Mouse (Mus musculus) hindbrain, embryonic 14.5 days (tissue): ENCODE results near the gene Plcb4. TPM values are rescaled to one million over a fixed set of nuclear protein-coding genes. Genes with fewer than 3 reads are reported as not detected.

ENCODE experiments used
- ATAC-seq: fragments of 200-750 bp; cut with Nextera tagmentation; 2 replicates; pipeline ENCODE4 v1.8.0; 2017; ENCODE audit warnings: moderate number of reproducible peaks, mild to moderate bottlenecking, moderate TSS enrichment, moderate library complexity; ENCODE audit not compliant: low FRiP score
- DNase-seq: peaks from one replicate; pipeline ENCODE4 v3.0.0-alpha.2; 2015; ENCODE audit warnings: low spot score
- H3K27ac ChIP-seq: fragments of 300-500 bp; sonication (generic); 2 replicates; pipeline ENCODE4 v1.5.1; 2014; ENCODE audit warnings: mild to moderate bottlenecking, moderate library complexity
- H3K27me3 ChIP-seq: fragments of 300-500 bp; sonication (generic); 2 replicates; pipeline ENCODE4 v1.6.1; 2014; ENCODE audit warnings: mild to moderate bottlenecking, low read length, mixed read lengths; ENCODE audit not compliant: control insufficient read depth, insufficient read depth
- H3K36me3 ChIP-seq: fragments of 300-500 bp; sonication (generic); replicated peaks from 2 replicates; pipeline ENCODE4 v1.6.1; 2014; ENCODE audit not compliant: control insufficient read depth, insufficient read depth
- H3K4me1 ChIP-seq: fragments of 300-500 bp; sonication (generic); replicated peaks from 2 replicates; pipeline ENCODE4 v1.6.1; 2014; ENCODE audit warnings: antibody characterized with exemption, low read length, mixed read lengths; ENCODE audit not compliant: control insufficient read depth, insufficient read depth
- H3K4me2 ChIP-seq: fragments of 300-500 bp; sonication (generic); replicated peaks from 2 replicates; pipeline ENCODE4 v1.6.1; 2014; ENCODE audit warnings: mild to moderate bottlenecking, moderate library complexity
- H3K4me3 ChIP-seq: fragments of 300-500 bp; sonication (generic); replicated peaks from 2 replicates; pipeline ENCODE4 v1.5.1; 2014; ENCODE audit warnings: mild to moderate bottlenecking, low read length
- H3K9ac ChIP-seq: fragments of 300-500 bp; sonication (generic); 2 replicates; pipeline ENCODE4 v1.6.1; 2014
- H3K9me3 ChIP-seq: fragments of 300-500 bp; sonication (generic); 2 replicates; pipeline ENCODE4 v1.6.1; 2016; ENCODE audit warnings: low read length; ENCODE audit not compliant: control insufficient read depth
- WGBS: fragments of 180-500 bp; shearing (Covaris S2); extraction: QIAGEN DNeasy Blood & Tissue Kit; methylation state at CpG from one replicate; pipeline ENCODE4 v1.1.7; 2014; 5-methylcytosine and 5-hydroxymethylcytosine counted together
- polyA plus RNA-seq: library from polyadenylated mRNA; unstranded; fragments of >200 nt; fragmentation: Nextera tagmentation; extraction: Ambion mirVana; gene quantifications from 2 replicates; pipeline ENCODE4 v1.2.1, GENCODE M21; 2014

The Plcb4 gene
- polyA plus RNA-seq, 1 experiment from 2014 or later: 46.2 TPM

DNA sequence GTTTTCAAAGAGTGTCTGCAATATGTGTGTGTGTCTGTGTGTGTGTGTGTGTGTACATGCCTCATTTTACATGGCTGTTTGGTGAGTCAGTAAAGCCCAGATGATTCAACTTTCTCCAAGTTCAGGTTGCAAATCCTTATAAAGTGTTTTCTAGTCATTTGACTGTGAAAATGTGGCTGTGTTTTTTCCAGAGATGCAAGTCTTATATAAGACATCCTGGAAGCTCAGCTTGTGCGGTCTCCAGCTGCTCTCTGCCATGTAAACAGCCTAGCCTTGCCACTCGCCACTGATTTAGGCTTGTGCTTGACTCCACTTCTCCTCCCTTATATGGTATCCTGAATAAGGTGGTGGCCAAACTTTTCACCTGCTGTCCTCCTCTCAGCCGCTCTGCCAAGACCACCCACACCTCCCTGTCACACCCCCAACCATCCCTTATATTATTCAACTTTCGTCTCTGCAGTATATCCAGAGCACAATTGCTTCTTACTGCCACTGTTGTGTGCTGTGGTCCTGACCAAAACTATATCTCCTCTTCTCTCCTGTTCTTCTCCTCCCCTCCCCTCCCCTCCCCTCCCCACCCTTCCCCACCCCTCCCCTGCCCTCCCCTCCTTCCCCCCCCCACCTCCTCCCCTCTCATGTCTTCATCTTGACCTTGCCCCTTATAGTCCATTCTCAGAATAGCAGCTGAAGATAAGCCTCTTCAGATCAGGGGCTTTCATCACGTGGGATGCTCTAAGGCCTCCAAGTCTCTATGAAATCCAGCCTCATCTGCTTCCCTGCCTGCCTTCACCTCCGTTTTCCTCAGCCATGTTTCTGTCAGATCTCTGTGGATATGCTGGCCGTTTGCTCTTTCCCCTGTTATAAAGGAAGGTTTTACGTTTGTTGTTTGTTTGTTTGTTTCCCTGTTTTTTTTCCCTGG, 255.8 kb downstream of the Plcb4 start:
- H3K27me3 ChIP-seq: no peaks in the 10 kb centered on the region
- no peak for ATAC-seq
- no peaks in the 10 kb centered on the region for H3K36me3 ChIP-seq
- no peaks in the 10 kb centered on the region for H3K9me3 ChIP-seq
- H3K27ac ChIP-seq: no peak overlapping the region
- no peak overlapping the region for H3K4me2 ChIP-seq
- H3K4me1 ChIP-seq: 0 out of 2 replicates have a peak, but pooled peaks cover 3% of the 10 kb centered on the region
- no peak overlapping the region for H3K4me3 ChIP-seq
- no peak overlapping the region for H3K9ac ChIP-seq
- no peak for DNase-seq
- WGBS: 73% methylated on average over 8 of the region's 8 CpGs

DNA sequence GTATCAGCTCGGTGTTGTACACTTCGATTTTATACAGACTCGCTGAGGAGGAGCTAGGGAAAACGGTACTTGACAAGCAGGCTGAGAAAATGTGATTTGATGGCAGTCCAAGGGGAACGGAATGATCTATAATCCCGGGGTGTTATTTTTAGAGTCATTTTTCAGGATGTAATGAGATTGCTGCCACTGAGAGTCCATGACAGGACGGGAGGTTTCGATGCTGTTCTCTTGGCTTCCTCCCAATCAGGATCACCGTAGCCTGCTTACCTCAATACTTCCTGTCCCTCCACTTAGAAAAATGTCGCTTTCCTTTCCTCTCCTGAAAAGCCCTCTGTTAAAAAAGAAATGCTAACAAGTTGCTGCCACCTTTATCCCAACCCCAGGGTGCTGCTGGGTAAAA, 257.1 kb downstream of the Plcb4 start:
- Histone ChIP-seq H3K27ac (no peak overlapping the region), H3K4me3 (no peak overlapping the region), H3K27me3 (no peaks in the 10 kb centered on the region), H3K9ac (no peak overlapping the region), H3K4me1 (0 out of 2 replicates have a peak, but pooled peaks cover 3% of the 10 kb centered on the region), H3K9me3 (no peaks in the 10 kb centered on the region), H3K4me2 (no peak overlapping the region), H3K36me3 (no peaks in the 10 kb centered on the region)
- DNase-seq (no peak), ATAC-seq (no peak)
- 62% methylated on average over 10 of the region's 10 CpGs for WGBS

DNA sequence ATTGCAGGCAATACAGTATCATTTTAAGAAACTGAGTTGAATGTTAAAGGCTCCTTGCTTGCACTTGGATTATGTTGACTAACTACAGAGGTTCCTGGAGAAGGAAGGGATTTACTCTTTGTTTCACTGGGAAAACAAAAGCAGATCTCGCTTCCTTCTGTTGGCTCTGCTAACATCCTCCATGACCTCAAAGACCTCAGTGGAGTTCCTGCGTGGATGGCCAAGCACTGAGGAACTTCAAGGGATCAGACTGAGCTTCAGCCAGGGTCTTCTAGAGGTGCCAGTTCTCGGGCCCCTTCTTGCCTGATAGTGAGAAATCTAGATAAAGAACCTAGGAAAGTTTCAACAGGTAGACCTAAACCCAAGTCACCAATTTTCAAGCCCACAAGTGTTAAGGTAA, 258.2 kb downstream of the Plcb4 start:
- no peak for ATAC-seq

DNA sequence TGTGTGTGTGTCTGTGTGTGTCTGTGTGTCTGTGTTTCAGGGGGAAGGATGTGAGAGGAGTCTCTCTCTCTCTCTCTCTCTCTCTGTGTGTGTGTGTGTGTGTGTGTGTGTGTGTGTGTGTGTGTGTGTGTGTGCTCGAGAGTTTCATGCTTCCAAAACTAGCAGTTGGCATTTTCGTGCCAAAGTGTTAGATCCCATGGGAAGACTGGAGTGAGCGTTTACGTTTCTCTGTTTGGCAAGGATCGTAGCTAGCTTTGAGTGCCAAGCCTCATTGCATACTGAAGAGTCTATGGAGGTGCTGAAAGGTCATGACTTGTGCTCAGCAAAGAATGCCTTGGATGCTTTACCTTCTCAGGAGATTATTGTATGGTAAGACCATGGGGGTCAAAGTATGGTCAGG, 259.3 kb downstream of the Plcb4 start:
- WGBS: 71% methylated on average over 5 of the region's 5 CpGs
- no peak for ATAC-seq

More for the DNA sequence above, 258.2 kb downstream of the Plcb4 start:
- Histone ChIP-seq H3K4me2 (no peak overlapping the region), H3K9ac (no peak overlapping the region), H3K4me3 (no peak overlapping the region), H3K4me1 (no peaks in the 10 kb centered on the region), H3K27ac (no peak overlapping the region), H3K27me3 (no peaks in the 10 kb centered on the region), H3K9me3 (no peaks in the 10 kb centered on the region), H3K36me3 (no peaks in the 10 kb centered on the region)
- 75% methylated on average over 3 of the region's 3 CpGs for WGBS
- no peak for DNase-seq

DNA sequence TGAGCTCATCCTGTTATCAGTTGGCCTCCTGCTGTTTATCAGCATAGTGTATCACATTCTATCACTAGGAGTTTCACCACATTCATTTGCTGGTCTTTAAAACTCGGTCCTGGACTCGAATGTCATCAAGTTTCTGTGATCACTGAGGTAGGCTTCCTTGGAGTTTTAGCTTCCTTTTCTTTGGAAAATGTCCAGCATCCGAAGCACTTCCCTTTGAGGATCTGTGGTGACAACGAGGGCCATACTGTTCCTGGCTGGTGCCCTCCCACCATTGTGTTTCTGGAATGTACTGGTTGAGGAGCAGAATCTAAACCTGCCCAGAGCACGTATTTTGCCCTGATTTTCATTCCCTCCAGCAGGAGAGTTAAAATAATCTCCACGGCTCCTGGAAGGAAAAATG, 260.8 kb downstream of the Plcb4 start:
- H3K36me3 ChIP-seq: no peaks in the 10 kb centered on the region
- H3K4me1 ChIP-seq: no peaks in the 10 kb centered on the region
- H3K27me3 ChIP-seq: no peaks in the 10 kb centered on the region
- no peak overlapping the region for H3K4me3 ChIP-seq
- ATAC-seq (no peak), DNase-seq (no peak)
- H3K4me2 ChIP-seq: no peak overlapping the region
- H3K9ac ChIP-seq: no peak overlapping the region
- H3K9me3 ChIP-seq: no peaks in the 10 kb centered on the region
- H3K27ac ChIP-seq: no peak overlapping the region
- WGBS: 72% methylated on average over 6 of the region's 6 CpGs

More for the DNA sequence above, 259.3 kb downstream of the Plcb4 start:
- no peak overlapping the region for H3K27ac ChIP-seq
- no peaks in the 10 kb centered on the region for H3K4me1 ChIP-seq
- no peak overlapping the region for H3K4me3 ChIP-seq
- no peaks in the 10 kb centered on the region for H3K9me3 ChIP-seq
- no peaks in the 10 kb centered on the region for H3K36me3 ChIP-seq
- no peak overlapping the region for H3K9ac ChIP-seq
- no peak for DNase-seq
- no peak overlapping the region for H3K4me2 ChIP-seq
- H3K27me3 ChIP-seq: no peaks in the 10 kb centered on the region

DNA sequence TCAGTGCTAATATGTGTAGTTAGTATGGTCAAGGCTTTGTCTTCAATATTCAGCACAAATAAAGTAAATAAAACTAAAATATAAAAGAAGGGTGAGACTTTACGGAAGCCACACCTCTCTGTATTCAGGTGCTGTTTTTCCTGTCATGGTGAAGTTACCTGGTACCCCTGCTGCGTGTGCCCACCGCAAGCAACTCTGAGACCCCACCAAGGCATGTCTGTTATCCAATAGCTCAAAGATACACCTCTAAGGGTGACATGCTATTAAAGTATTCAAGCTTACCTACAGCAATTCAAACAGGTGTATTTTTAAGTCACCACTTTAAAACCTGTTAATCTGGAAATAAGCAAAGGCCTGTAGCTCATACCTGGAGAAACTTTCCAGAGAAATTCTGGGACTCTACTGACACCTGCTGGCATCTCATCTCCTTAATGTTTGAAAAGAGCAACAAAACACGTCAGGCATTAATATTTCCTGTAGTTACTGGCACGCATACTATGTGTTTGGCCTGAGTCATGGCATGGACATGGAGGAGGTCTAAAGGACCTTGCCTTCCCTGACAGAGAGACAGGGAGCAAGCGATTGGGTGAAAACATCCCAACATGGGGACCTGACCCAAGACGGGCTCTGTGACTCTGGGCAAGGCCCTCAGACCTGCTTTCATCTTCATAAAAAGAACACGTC, 268.0 kb downstream of the Plcb4 start:
- H3K4me2 ChIP-seq: no peak overlapping the region
- H3K27ac ChIP-seq: no peak overlapping the region
- no peaks in the 10 kb centered on the region for H3K36me3 ChIP-seq
- WGBS: 86% methylated on average over 8 of the region's 8 CpGs
- H3K27me3 ChIP-seq: no peaks in the 10 kb centered on the region
- H3K9me3 ChIP-seq: no peaks in the 10 kb centered on the region
- DNase-seq (peak; percentile 74), ATAC-seq (no peak)
- no peak overlapping the region for H3K9ac ChIP-seq
- no peak overlapping the region for H3K4me3 ChIP-seq
- H3K4me1 ChIP-seq: peaks cover 9% of the 10 kb centered on the region; the same call in 1 of the 2 replicates

DNA sequence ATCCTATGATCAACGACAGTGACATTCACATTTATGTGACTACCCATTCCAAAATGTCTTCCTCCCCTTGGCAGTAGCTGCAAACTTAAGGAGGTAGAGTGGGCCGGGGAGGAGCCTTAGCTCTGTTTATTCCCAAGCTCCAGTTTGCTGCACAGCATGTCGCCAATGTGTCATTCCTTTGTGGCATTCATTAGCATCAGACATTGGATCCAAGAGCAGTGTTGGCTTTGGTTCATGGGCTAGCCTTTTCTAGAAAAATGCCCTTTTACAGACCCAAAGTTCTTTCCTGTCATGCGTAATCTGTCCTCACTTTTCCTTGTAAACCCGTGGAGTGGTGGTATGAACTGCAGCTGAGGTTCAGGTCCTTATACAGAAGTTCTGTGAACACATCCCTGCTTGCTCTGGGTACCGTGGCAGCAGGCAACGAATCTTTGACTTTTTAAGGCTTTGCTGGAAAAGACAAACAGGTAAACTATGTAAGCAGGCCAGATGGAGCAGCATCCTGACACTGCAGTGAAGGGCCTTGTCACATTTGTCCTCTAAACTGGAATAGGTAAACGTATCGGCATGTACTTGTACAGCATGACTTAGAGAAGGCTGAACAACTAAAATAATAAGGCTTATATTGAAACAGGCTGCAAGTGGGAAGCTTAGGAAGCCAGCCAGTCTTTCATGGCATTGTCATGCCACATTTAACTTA, 270.4 kb downstream of the Plcb4 start:
- Histone ChIP-seq H3K9ac (no peak overlapping the region), H3K27ac (no peak overlapping the region), H3K4me2 (no peak overlapping the region), H3K4me1 (peaks cover 9% of the 10 kb centered on the region; the same call in 1 of the 2 replicates), H3K9me3 (no peaks in the 10 kb centered on the region), H3K27me3 (no peaks in the 10 kb centered on the region), H3K36me3 (no peaks in the 10 kb centered on the region; the same call in 1 of the 2 replicates), H3K4me3 (no peak overlapping the region)
- ATAC-seq: no peak
- DNase-seq: no peak
- 68% methylated on average over 9 of the region's 9 CpGs for WGBS

DNA sequence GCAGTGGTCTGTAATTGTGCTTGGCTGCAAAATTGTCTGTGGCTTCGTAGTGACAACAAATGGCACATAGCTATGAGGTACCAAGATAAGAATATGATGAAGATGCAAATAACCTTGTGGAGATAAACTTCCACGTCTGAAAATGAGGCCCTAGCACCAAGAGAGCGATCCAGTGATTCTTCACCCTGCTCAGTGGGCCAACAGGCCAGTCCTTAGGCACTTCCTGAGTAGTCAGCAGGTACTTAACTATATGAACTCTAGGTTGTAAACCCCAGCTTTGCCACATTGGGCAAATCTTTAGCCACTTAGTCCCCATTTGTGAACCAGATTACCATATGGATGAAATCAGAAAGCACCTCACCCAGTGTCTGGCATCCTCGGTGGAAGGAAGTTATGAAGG, 271.9 kb downstream of the Plcb4 start:
- ATAC-seq (no peak), DNase-seq (no peak)
- Histone ChIP-seq H3K27ac (no peak overlapping the region), H3K4me2 (no peak overlapping the region), H3K4me3 (no peak overlapping the region), H3K9ac (no peak overlapping the region), H3K9me3 (no peaks in the 10 kb centered on the region), H3K27me3 (no peaks in the 10 kb centered on the region), H3K4me1 (peaks cover 9% of the 10 kb centered on the region; the same call in 1 of the 2 replicates), H3K36me3 (no peaks in the 10 kb centered on the region; the same call in 1 of the 2 replicates)
- 94% methylated on average over 4 of the region's 4 CpGs for WGBS

DNA sequence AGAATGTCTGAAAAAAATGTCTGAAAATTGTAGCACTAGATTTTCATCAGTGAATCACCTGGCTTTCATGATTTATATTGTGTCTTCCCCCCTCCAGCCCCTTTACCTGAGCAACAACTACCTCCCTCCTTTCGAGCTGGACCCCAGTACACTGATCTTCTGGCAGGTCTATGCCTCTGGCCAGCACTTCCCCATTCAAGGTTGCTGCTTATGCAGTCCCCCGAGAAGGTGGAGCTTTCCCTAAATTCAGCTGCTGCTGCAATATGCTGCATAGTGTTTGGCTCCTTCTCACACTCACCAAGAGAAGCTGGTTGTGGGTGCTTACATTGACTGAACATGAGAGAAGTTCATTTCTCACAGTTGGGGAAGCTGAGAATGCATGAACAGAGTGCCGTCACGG, 273.8 kb downstream of the Plcb4 start:
- no peak overlapping the region for H3K9ac ChIP-seq

More for the DNA sequence above, 273.8 kb downstream of the Plcb4 start:
- Histone ChIP-seq H3K27me3 (no peaks in the 10 kb centered on the region), H3K4me2 (no peak overlapping the region), H3K27ac (no peak overlapping the region), H3K36me3 (no peaks in the 10 kb centered on the region; the same call in 1 of the 2 replicates), H3K4me3 (no peak overlapping the region), H3K9me3 (no peaks in the 10 kb centered on the region), H3K4me1 (peaks cover 9% of the 10 kb centered on the region; the same call in 1 of the 2 replicates)
- 92% methylated on average over 4 of the region's 4 CpGs for WGBS
- DNase-seq: no peak
- ATAC-seq: no peak
